Mouse (Mus musculus) E14TG2a.4 (cell line): ENCODE measurements around the gene Sulf2.
A peak's percentile ranks its signal among the peaks of the same experiment; 100 is the strongest.
"Not testable (repeated sequence)": the region's sequence is repeated elsewhere in the genome, so short reads cannot be mapped to it uniquely, and the experiment has no call there.

Experiments used
- H3K27me3 ChIP-seq: 2 replicates; pipeline ENCODE4 v1.6.1; 2014; ENCODE audit warnings: low read length, control low read depth; ENCODE audit not compliant: insufficient read depth
- H3K36me3 ChIP-seq: 2 replicates; pipeline ENCODE4 v1.6.1; 2014; ENCODE audit warnings: low read length, control low read depth; ENCODE audit not compliant: insufficient read depth
- H3K4me1 ChIP-seq: replicated peaks from 2 replicates; pipeline ENCODE4 v1.6.1; 2014; ENCODE audit warnings: low read depth, low read length, control low read depth
- H3K4me3 ChIP-seq: replicated peaks from 2 replicates; pipeline ENCODE4 v1.5.1; 2014; ENCODE audit warnings: mild to moderate bottlenecking, low read length
- H3K9me3 ChIP-seq: 2 replicates; pipeline ENCODE4 v1.6.1; 2014; ENCODE audit warnings: low read length, control low read depth
- CTCF ChIP-seq: conservative IDR thresholded peaks from 2 replicates; pipeline ENCODE4 v1.5.1; 2014; ENCODE audit warnings: low read length
- NANOG ChIP-seq: IDR thresholded peaks from 2 replicates; pipeline ENCODE4 v1.6.1; 2014; ENCODE audit warnings: borderline replicate concordance, low read length, mixed read lengths
- POU5F1 ChIP-seq: IDR thresholded peaks from 2 replicates; pipeline ENCODE4 v1.6.1; 2014; ENCODE audit warnings: low read length, borderline replicate concordance

The Sulf2 gene

DNA sequence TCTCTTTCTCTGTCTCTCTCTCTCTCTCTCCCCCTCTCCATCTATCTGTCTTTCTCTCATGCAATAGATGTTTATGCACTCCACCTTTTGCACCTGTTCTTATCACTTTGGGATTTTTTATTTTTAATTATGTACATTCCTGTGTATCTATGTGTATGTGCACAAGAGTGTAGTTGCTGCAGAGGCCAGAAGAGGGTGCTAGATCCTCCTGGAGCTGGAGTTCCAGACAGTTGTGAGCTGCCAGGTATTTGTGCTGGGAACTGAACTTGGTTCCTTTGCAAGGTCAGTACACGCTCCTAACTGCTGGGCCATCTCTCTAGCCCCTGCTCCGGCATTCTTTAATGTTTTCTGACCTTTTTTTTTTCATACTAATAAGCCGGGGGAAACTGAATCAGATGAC lies 38.0 kb upstream of the Sulf2 start:
- TF ChIP-seq NANOG (no peak), POU5F1 (no peak), CTCF (peak; percentile 51)
- Histone ChIP-seq H3K9me3 (peaks cover 14% of the 10 kb centered on the region), H3K4me3 (peak overlapping the region; percentile 53; the same call in 1 of the 2 replicates), H3K36me3 (peaks cover 13% of the 10 kb centered on the region), H3K27me3 (no peaks in the 10 kb centered on the region), H3K4me1 (peaks cover 72% of the 10 kb centered on the region)

DNA sequence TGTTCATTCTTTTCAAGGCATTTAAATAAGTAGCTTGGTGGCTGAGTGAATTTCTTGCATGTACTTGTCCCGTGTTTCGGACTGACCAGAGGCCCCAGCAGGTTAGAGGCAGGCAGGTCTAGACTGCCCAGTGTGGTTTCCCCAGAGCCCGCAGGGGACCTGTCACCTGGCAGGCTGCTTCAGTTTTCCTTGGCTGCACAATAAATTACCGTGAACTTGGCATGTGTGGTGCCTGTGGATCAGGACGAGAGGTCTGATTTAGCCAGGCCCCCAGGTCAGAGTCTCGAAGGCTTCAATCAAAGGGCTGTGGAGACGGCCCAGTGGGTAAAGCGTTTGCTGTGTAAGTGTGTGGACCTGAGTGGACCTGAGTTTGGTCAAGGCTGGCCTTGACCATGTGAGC lies 35.4 kb upstream of the Sulf2 start:
- Histone ChIP-seq H3K4me1 (peaks cover 67% of the 10 kb centered on the region), H3K27me3 (0 out of 2 replicates have a peak, but pooled peaks cover 8% of the 10 kb centered on the region), H3K36me3 (peaks cover 4% of the 10 kb centered on the region; the same call in 1 of the 2 replicates), H3K4me3 (no peak overlapping the region), H3K9me3 (peaks cover 14% of the 10 kb centered on the region)
- no peak for TF ChIP-seq CTCF
- TF ChIP-seq NANOG, result no peak
- no peak for TF ChIP-seq POU5F1

DNA sequence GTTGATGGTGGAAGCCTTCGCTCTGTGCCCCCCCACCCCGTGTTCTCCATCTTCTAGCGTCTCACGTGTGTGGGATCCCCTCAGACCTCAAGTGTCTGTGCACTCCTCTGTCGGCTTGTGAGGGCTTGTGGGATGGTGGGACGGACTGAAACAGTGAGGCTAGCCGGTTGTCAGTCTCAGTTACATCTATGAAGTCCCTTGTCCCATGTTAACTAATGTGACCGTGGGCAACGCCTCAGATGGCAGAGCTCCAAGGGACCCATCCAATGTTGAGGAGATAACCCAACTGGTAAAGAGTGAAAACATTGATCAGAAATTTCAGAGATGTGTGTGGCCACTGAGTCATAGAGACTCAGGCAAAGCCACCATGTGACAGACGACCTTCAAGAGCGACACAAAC lies 33.7 kb upstream of the Sulf2 start:
- TF ChIP-seq CTCF, result no peak
- TF ChIP-seq POU5F1, result no peak
- no peak for TF ChIP-seq NANOG
- Histone ChIP-seq H3K36me3 (peaks cover 4% of the 10 kb centered on the region; the same call in 1 of the 2 replicates), H3K4me3 (no peak overlapping the region), H3K9me3 (peaks cover 14% of the 10 kb centered on the region), H3K4me1 (peaks cover 70% of the 10 kb centered on the region), H3K27me3 (0 out of 2 replicates have a peak, but pooled peaks cover 8% of the 10 kb centered on the region)

DNA sequence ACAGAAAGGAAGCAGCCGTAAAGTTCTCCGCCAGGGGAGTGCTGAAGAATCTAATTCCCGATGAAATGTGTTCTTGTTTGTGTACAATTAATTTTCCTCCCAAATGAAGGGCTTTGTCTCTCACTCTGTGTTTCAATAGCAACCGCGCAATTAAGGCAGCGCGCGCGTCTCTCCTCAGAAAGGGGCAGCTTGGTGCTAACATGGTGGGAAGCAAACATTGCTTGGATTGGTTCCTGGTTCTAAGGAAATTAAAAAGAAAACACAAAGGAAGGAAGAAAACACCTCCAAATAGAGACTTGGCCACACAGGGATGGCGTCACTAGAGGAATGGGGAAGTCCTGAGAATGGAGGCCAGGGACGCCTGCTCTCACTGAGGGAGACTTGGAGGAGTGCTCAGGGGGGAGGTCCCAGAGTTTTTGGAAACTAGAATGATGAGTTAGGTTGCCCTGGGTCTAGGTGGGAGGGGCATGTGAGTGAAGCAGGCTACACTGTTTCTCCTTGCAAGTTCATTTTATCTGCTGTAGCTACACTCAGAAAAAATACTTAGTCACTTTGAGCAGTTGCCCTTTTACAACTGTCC lies 32.5 kb upstream of the Sulf2 start:
- not testable (repeated sequence) for H3K4me3 ChIP-seq, H3K36me3 ChIP-seq, H3K27me3 ChIP-seq, H3K9me3 ChIP-seq
- H3K4me1 ChIP-seq, result peaks cover 67% of the 10 kb centered on the region

DNA sequence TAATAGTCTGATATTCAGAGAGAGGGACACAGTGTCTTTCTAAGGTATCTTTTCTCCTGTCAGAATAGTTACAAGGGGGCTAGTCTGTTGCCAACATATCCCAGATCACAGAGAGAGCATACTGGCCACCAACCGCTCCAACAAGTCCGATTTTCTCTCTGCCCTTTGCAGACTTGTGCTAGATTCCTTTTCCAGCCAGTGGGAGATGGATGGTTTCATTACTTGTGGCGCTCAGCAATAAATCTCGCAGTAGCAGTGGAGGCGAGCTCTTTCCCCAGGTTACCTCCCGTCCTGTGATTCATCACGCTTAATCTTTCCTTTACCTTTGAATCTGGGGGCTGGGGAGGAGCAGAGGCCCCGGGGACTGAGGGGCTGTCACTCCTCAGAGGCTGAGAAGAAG lies 31.9 kb upstream of the Sulf2 start:
- not testable (repeated sequence) for H3K4me3 ChIP-seq, H3K9me3 ChIP-seq, H3K27me3 ChIP-seq, H3K36me3 ChIP-seq
- H3K4me1 ChIP-seq, result peaks cover 66% of the 10 kb centered on the region

DNA sequence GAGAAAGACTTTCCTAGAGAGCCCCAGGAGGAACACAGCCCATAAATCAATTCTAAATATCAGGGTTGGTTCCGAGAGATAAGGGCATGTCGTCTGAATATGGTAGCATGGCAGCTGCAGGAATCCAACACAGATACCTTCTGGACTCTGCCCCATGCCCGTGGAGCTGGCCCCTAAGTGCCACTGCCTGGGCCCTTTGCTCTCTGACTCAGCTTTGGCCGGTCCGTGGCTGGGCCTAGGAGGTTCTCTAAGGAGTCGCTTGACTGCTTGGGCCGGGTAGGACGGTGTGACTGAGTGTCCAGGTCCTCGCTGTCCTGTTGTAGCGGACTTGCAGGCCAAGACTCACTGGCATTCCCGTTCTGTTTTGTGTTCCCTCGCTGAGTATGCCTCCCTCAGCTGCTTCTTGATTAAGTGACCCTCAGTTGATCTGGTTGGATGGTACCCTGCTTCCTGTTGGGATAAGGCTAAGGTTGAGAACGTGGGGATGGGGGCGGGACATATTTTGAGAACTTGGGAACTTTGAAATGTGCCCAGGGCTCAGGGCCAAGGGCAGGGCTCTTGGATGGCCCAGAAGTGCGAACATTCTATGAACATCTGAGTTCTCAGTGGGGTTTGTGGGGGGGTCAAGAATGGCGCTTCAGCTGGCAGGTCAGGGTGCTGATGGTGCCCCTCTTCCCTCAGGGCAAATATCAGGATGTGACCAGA lies 30.9 kb upstream of the Sulf2 start:
- Histone ChIP-seq H3K4me1 (peaks cover 68% of the 10 kb centered on the region), H3K4me3 (no peak overlapping the region), H3K9me3 (no peaks in the 10 kb centered on the region), H3K36me3 (no peaks in the 10 kb centered on the region), H3K27me3 (0 out of 2 replicates have a peak, but pooled peaks cover 8% of the 10 kb centered on the region)
- TF ChIP-seq CTCF (no peak), POU5F1 (no peak), NANOG (no peak)

DNA sequence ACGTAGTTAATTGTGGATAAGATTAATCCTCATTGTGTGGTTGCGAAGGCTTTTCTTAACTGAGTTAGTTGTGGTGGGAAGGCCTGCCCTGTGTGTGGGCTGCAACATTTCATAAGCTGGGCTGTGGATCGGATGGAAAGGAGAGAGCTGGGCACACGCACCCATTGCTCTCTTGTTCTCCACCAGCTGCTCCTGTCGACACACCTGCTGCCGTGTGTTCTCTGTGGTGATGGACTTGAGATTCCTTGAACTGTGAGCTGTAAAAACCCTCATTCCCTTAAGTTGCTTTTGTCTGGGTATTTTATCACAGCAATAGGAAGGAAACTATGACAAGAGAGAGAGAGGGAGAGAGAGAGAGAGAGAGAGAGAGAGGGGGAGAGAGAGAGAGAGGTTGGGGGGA lies 30.3 kb upstream of the Sulf2 start:
- Histone ChIP-seq H3K27me3 (0 out of 2 replicates have a peak, but pooled peaks cover 8% of the 10 kb centered on the region), H3K9me3 (no peaks in the 10 kb centered on the region), H3K4me1 (peaks cover 72% of the 10 kb centered on the region), H3K4me3 (no peak overlapping the region), H3K36me3 (no peaks in the 10 kb centered on the region)
- TF ChIP-seq CTCF (no peak), POU5F1 (no peak), NANOG (no peak)

DNA sequence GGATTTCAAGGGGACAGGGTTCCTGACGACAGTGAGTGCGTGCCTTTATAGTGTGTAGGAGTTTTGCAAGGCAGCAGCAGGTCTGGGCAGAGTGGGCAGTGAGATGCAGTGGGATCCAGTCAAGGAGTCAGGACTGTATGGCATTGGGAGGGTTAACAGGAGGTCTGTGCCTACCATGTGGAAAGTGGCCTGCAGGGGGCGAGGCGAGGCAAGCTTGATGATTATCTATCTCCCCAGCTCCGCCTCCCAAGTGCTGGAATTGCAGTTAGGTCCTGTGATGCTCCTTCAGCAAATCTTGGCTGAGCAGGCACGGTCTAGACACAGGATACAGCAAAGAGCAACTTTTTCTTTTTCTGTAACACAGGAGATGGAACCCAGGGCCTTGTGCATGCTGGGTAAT lies 29.0 kb upstream of the Sulf2 start:
- TF ChIP-seq CTCF (peak; percentile 73), NANOG (no peak), POU5F1 (no peak)
- Histone ChIP-seq H3K4me3 (no peak overlapping the region), H3K9me3 (no peaks in the 10 kb centered on the region), H3K27me3 (0 out of 2 replicates have a peak, but pooled peaks cover 8% of the 10 kb centered on the region), H3K36me3 (no peaks in the 10 kb centered on the region), H3K4me1 (peaks cover 82% of the 10 kb centered on the region)
